Mouse (Mus musculus) brain, embryonic 14.5 days (tissue): Measurements from ENCODE around the gene Ocm. TPM values are rescaled to one million over a fixed set of nuclear protein-coding genes. Genes with fewer than 3 reads are reported as not detected.

ENCODE experiments used
- DNase-seq: peaks from one replicate; pipeline ENCODE4 v3.0.0-alpha.2; 2011; ENCODE audit warnings: low read depth
- CTCF ChIP-seq: fragments of 200-500 bp; IDR thresholded peaks from 2 replicates; pipeline ENCODE4 v1.5.1; 2012; ENCODE audit warnings: inconsistent platforms, mild to moderate bottlenecking, moderate library complexity, borderline replicate concordance; ENCODE audit not compliant: insufficient read depth, insufficient read length; ENCODE audit errors: extremely low read depth
- POLR2A ChIP-seq: fragments of 200-500 bp; IDR thresholded peaks from 2 replicates; pipeline ENCODE4 v1.6.1; 2012; ENCODE audit warnings: mild to moderate bottlenecking, inconsistent platforms, borderline replicate concordance; ENCODE audit not compliant: poor library complexity, insufficient read depth, insufficient read length, severe bottlenecking; ENCODE audit errors: extremely low read depth
- polyA plus RNA-seq: library from polyadenylated mRNA; depleted of rRNA; stranded (reverse); fragments of >200 nt; gene quantifications from 2 replicates; pipeline ENCODE4 v1.2.3, GENCODE M21; 2012; rRNA removed

The Ocm gene
- polyA plus RNA-seq, result not detected in 2 replicates

- no peak for TF ChIP-seq CTCF
- no peak for TF ChIP-seq POLR2A
- DNase-seq, result no peak
These were observed at the start of gene Ocm for GRCm38 (mm10) chr5:144026620-144027263. Ocm (minus strand) TSS chr5:144026670.

GRCm38 (mm10) chr5:144071249-144071648 is 44.8 kb upstream of the Ocm start:
- no peak for TF ChIP-seq CTCF
- no peak for TF ChIP-seq POLR2A
- DNase-seq, result no peak

- no peak for TF ChIP-seq POLR2A
- no peak for TF ChIP-seq CTCF
- no peak for DNase-seq
These were observed 43.6 kb upstream of the Ocm start for GRCm38 (mm10) chr5:144070064-144070463.

- TF ChIP-seq CTCF (no peak), POLR2A (no peak)
- DNase-seq, result no peak
These were observed 39.6 kb upstream of the Ocm start for GRCm38 (mm10) chr5:144066036-144066435.

- no peak for DNase-seq
These were observed 37.6 kb upstream of the Ocm start for GRCm38 (mm10) chr5:144064093-144064492.

GRCm38 (mm10) chr5:144054340-144054739 is 27.9 kb upstream of the Ocm start:
- no peak for DNase-seq
- no peak for TF ChIP-seq CTCF

More at GRCm38 (mm10) chr5:144064093-144064492, 37.6 kb upstream of the Ocm start:
- TF ChIP-seq CTCF, result no peak
- no peak for TF ChIP-seq POLR2A

GRCm38 (mm10) chr5:144053450-144053849 is 27.0 kb upstream of the Ocm start:
- DNase-seq, result peak; percentile 19
- TF ChIP-seq CTCF, result no peak
- no peak for TF ChIP-seq POLR2A

GRCm38 (mm10) chr5:144051268-144051667 is 24.8 kb upstream of the Ocm start:
- TF ChIP-seq POLR2A (no peak), CTCF (peak; percentile 39; the same call in 1 of the 2 replicates)
- DNase-seq, result no peak

- no peak for DNase-seq
- TF ChIP-seq POLR2A (no peak), CTCF (no peak)
These were observed 23.4 kb upstream of the Ocm start for GRCm38 (mm10) chr5:144049881-144050280.

- DNase-seq, result peak; percentile 62
- TF ChIP-seq POLR2A (no peak), CTCF (no peak)
These were observed 20.9 kb upstream of the Ocm start for GRCm38 (mm10) chr5:144047324-144047723.

- TF ChIP-seq POLR2A (no peak), CTCF (no peak)
- no peak for DNase-seq
These were observed 16.7 kb upstream of the Ocm start for GRCm38 (mm10) chr5:144043166-144043565.

- no peak for TF ChIP-seq POLR2A
- peak; percentile 94 for TF ChIP-seq CTCF
- peak; percentile 81 for DNase-seq
These were observed 14.4 kb upstream of the Ocm start for GRCm38 (mm10) chr5:144040720-144041364.
